Mouse (Mus musculus): ENCODE data around the gene Vmn2r21. TPM values are rescaled to one million over a fixed set of nuclear protein-coding genes. Genes with fewer than 3 reads are reported as not detected.
"Not testable (repeated sequence)": the region's sequence is repeated elsewhere in the genome, so short reads cannot be mapped to it uniquely, and the experiment has no call there.

Gene Vmn2r21
- polyA plus RNA-seq (2015; fragmentation: Nextera tagmentation; extraction: Ambion mirVana), result not detected in 2 replicates

DNA sequence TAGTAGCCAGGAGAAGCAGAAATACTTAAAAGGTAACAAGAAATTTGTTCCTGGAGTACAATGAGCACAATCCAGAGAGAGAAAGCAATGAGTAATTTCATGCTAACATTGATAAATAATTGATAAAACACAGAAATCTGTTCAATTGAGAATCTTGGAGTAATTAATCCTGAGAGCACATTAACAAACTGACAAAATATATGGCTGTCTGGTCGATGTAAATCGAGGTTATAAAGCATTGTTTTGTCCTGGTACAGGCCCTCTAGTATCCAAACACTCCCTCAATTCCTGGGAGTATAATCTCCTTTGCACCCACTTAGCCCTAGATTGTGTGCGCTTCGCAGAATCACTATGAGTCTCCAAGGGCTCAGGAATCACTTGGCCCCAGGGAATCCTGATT is at the start of gene Vmn2r21:
TSS of gene Vmn2r21 (minus strand) at position 101 of the 400 bp plus-strand sequence.
- not testable (repeated sequence) for H3K4me1 ChIP-seq; H3K4me2 ChIP-seq; H3K9ac ChIP-seq; H3K36me3 ChIP-seq; H3K4me3 ChIP-seq; H3K27me3 ChIP-seq; ATAC-seq (ENCODE audit: borderline replicate concordance, extremely low read depth, low FRiP score, low TSS enrichment); H3K9me3 ChIP-seq; H3K27ac ChIP-seq
- WGBS, result no CpG with 5 or more reads among the region's 4 CpGs

- H3K27me3 ChIP-seq; H3K4me2 ChIP-seq; H3K9me3 ChIP-seq; H3K4me1 ChIP-seq; H3K4me3 ChIP-seq; H3K9ac ChIP-seq; ATAC-seq (ENCODE audit: borderline replicate concordance, extremely low read depth, low FRiP score, low TSS enrichment); H3K36me3 ChIP-seq; H3K27ac ChIP-seq: not testable (repeated sequence)
- no CpG with 5 or more reads among the region's 2 CpGs for WGBS
Measured at GRCm38 (mm10) chr6:123574698-123575097, 41.5 kb upstream of the Vmn2r21 start.

- not testable (repeated sequence) for ATAC-seq (ENCODE audit: borderline replicate concordance, extremely low read depth, low FRiP score, low TSS enrichment); H3K27ac ChIP-seq
Measured at GRCm38 (mm10) chr6:123539755-123540154, 6.5 kb upstream of the Vmn2r21 start.

GRCm38 (mm10) chr6:123522263-123523011 is 10.8 kb downstream of the Vmn2r21 start:
- not testable (repeated sequence) for ATAC-seq (ENCODE audit: borderline replicate concordance, extremely low read depth, low FRiP score, low TSS enrichment); H3K27me3 ChIP-seq; H3K4me2 ChIP-seq; H3K27ac ChIP-seq; H3K9ac ChIP-seq; H3K9me3 ChIP-seq; H3K36me3 ChIP-seq; H3K4me1 ChIP-seq; H3K4me3 ChIP-seq
- no CpG with 5 or more reads among the region's 8 CpGs for WGBS

More at GRCm38 (mm10) chr6:123539755-123540154, 6.5 kb upstream of the Vmn2r21 start:
- H3K9ac ChIP-seq, H3K36me3 ChIP-seq, H3K4me1 ChIP-seq, H3K9me3 ChIP-seq, H3K4me3 ChIP-seq, H3K27me3 ChIP-seq, H3K4me2 ChIP-seq: not testable (repeated sequence)
- WGBS, result no CpG with 5 or more reads among the region's 1 CpGs

- no CpG with 5 or more reads among the region's 5 CpGs for WGBS
- not testable (repeated sequence) for H3K9me3 ChIP-seq; H3K27ac ChIP-seq; H3K4me3 ChIP-seq; H3K4me2 ChIP-seq; H3K27me3 ChIP-seq; ATAC-seq (ENCODE audit: borderline replicate concordance, extremely low read depth, low FRiP score, low TSS enrichment); H3K9ac ChIP-seq; H3K4me1 ChIP-seq; H3K36me3 ChIP-seq
Measured at GRCm38 (mm10) chr6:123473045-123473444, 60.2 kb downstream of the Vmn2r21 start.

DNA sequence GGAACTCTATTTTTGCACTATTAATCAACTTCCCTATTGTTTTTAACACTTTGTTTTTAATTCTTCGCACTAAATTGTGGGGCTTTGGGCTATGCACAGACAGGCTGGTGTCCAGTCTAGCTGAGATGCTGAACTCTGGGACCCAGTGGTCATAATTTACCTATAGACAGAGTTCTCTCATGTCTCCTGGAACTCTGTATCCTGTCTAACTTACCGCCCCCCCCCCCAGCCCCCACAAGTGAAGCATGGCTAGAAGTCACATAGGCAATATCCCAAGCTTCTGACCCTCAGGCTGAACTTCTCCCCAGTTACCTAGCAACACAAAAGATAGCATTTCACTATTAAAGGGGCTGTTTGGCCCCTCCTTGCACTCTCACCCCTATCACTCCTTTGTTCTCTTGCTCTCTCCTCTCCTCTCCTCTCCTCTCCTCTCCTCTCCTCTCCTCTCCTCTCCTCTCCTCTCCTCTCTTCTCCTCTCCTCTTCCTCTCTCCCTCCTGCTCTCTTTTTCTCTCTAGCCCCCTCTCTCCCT is 60.7 kb downstream of the Vmn2r21 start:
- ATAC-seq (ENCODE audit: borderline replicate concordance, extremely low read depth, low FRiP score, low TSS enrichment); H3K9ac ChIP-seq; H3K4me3 ChIP-seq; H3K27me3 ChIP-seq; H3K4me2 ChIP-seq; H3K36me3 ChIP-seq; H3K27ac ChIP-seq; H3K4me1 ChIP-seq; H3K9me3 ChIP-seq: not testable (repeated sequence)
- WGBS, result no CpG with 5 or more reads among the region's 2 CpGs

DNA sequence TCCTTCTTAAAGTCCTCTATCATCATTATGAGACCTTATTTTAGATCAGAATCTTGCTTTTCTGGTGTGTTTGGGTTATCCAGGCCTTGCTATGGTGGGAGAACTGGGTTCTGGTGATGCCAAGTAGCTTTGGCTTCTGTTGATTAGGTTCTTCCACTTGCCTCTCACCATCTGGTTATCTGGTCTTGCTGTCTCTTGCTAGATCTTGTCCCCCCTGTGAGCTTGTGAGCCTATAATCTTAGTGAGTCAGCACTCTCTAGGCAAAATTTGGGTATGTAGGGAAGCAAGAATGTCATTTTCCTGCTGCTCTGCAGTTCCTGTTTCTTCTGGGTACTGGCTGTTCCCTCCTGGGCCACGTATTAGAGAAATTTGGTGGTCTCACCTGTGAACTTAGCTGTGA is 64.6 kb downstream of the Vmn2r21 start:
- not testable (repeated sequence) for H3K4me1 ChIP-seq; H3K36me3 ChIP-seq; ATAC-seq (ENCODE audit: borderline replicate concordance, extremely low read depth, low FRiP score, low TSS enrichment); H3K27me3 ChIP-seq; H3K4me3 ChIP-seq; H3K4me2 ChIP-seq; H3K9ac ChIP-seq; H3K9me3 ChIP-seq; H3K27ac ChIP-seq
- WGBS, result no CpG with 5 or more reads among the region's 1 CpGs

Other genes with a start within 250 kb of the Vmn2r21 start
- 0.09 and 0.34 TPM in 2 replicates for gene Clec4e, start 243.5 kb downstream of the Vmn2r21 start, polyA plus RNA-seq (2015; fragmentation: Nextera tagmentation; extraction: Ambion mirVana)
- gene Vmn2r19, start 225.1 kb downstream of the Vmn2r21 start, polyA plus RNA-seq (2015; fragmentation: Nextera tagmentation; extraction: Ambion mirVana), result not detected in 2 replicates
- gene Vmn2r20, start 115.3 kb downstream of the Vmn2r21 start, polyA plus RNA-seq (2015; fragmentation: Nextera tagmentation; extraction: Ambion mirVana), result not detected in 2 replicates
- gene Vmn2r22, start 117.3 kb upstream of the Vmn2r21 start, polyA plus RNA-seq (2015; fragmentation: Nextera tagmentation; extraction: Ambion mirVana), result not detected in 2 replicates
- gene Vmn2r23, start 169.3 kb upstream of the Vmn2r21 start, polyA plus RNA-seq (2015; fragmentation: Nextera tagmentation; extraction: Ambion mirVana), result not detected in 2 replicates
- not detected in 2 replicates for gene Vmn2r24, start 245.5 kb upstream of the Vmn2r21 start, polyA plus RNA-seq (2015; fragmentation: Nextera tagmentation; extraction: Ambion mirVana)

Measured in lung, embryonic 15.5 days (tissue).